Mouse (Mus musculus): ENCODE measurements around the gene Ptprcap.

The Ptprcap gene

GRCm38 (mm10) chr19:4148491-4148806 is 5.0 kb upstream of the Ptprcap start, which contains the start of gene Coro1b:
Coro1b (plus strand) TSS chr19:4148619.
- peak; percentile 99 for DNase-seq

GRCm38 (mm10) chr19:4148819-4149218 is 4.6 kb upstream of the Ptprcap start:
- no peak for DNase-seq

- DNase-seq, result no peak
These were observed 4.1 kb upstream of the Ptprcap start for GRCm38 (mm10) chr19:4149283-4149682.

GRCm38 (mm10) chr19:4149764-4150461 is 3.5 kb upstream of the Ptprcap start:
- no peak for DNase-seq

GRCm38 (mm10) chr19:4150567-4151487 is 2.6 kb upstream of the Ptprcap start:
- no peak for DNase-seq

GRCm38 (mm10) chr19:4151488-4151860 is 1.9 kb upstream of the Ptprcap start:
- no peak for DNase-seq

- DNase-seq, result no peak
These were observed 1.5 kb upstream of the Ptprcap start for GRCm38 (mm10) chr19:4151898-4152297.

GRCm38 (mm10) chr19:4152445-4153231 is 766 bp upstream of the Ptprcap start:
- DNase-seq, result no peak

GRCm38 (mm10) chr19:4154437-4155222 is 1.2 kb downstream of the Ptprcap start:
- DNase-seq, result no peak

- DNase-seq, result no peak
These were observed 2.0 kb downstream of the Ptprcap start for GRCm38 (mm10) chr19:4155223-4156072.

GRCm38 (mm10) chr19:4156073-4156579 is 2.7 kb downstream of the Ptprcap start:
- DNase-seq, result no peak

GRCm38 (mm10) chr19:4156771-4157170 is 3.4 kb downstream of the Ptprcap start:
- no peak for DNase-seq

- DNase-seq, result no peak
These were observed 5.6 kb downstream of the Ptprcap start for GRCm38 (mm10) chr19:4159049-4159448.

- DNase-seq, result peak; percentile 98
These were observed 9.5 kb downstream of the Ptprcap start, which contains the start of gene Rps6kb2 for GRCm38 (mm10) chr19:4162646-4163542. Rps6kb2 (minus strand) TSS chr19:4163354.

GRCm38 (mm10) chr19:4163543-4163887 is 10.1 kb downstream of the Ptprcap start:
- DNase-seq, result no peak

- DNase-seq, result no peak
These were observed 10.7 kb downstream of the Ptprcap start for GRCm38 (mm10) chr19:4164100-4164499.

GRCm38 (mm10) chr19:4164721-4165120 is 11.3 kb downstream of the Ptprcap start:
- DNase-seq, result no peak

- no peak for DNase-seq
These were observed 13.5 kb downstream of the Ptprcap start for GRCm38 (mm10) chr19:4166678-4167476.

GRCm38 (mm10) chr19:4169378-4169784 is 16.0 kb downstream of the Ptprcap start:
- peak; percentile 100 for DNase-seq

All from kidney, postnatal 14 days (tissue).